ENCODE assay signal across 14 mouse cellular contexts in genomic region chr9:31243306-31243938, GRCm38 (mm10). TPM values are rescaled to one million over a fixed set of nuclear protein-coding genes. Genes with fewer than 3 reads are reported as not detected.
DNase-seq lines count a peak whose midpoint lies in the region; ATAC-seq and TF ChIP-seq lines count a peak whose summit lies in the region.
"Had no signal": no experiment of that assay in that cellular context is flagged by ENCODE, and none has a peak within 500 bp of the region (broad histone marks: within the 10 kb centered on the region; RNA-seq: fewer than 3 reads in every experiment).

No protein-coding gene starts in this region.

- H3K36me3 ChIP-seq in midbrain, embryonic 11.5 days (ENCODE audit: control insufficient read depth, insufficient read depth, low read length), result no peaks in the 10 kb centered on the region
- no peaks in the 10 kb centered on the region for H3K36me3 ChIP-seq in midbrain, embryonic 10.5 days
- H3K36me3 ChIP-seq in intestine, postnatal 0 days (ENCODE audit: control insufficient read depth, insufficient read depth), result no peaks in the 10 kb centered on the region
- H3K36me3 ChIP-seq in hindbrain, embryonic 11.5 days (ENCODE audit: control insufficient read depth, insufficient read depth, low read length), result no peaks in the 10 kb centered on the region
- H3K36me3 ChIP-seq: hindbrain, embryonic 15.5 days had no signal

- H3K9me3 ChIP-seq in midbrain, embryonic 11.5 days (ENCODE audit: control insufficient read depth, low read length), result no peaks in the 10 kb centered on the region
- no peaks in the 10 kb centered on the region for H3K9me3 ChIP-seq in midbrain, embryonic 10.5 days (replicated peaks)
- no peaks in the 10 kb centered on the region for H3K9me3 ChIP-seq in intestine, postnatal 0 days (ENCODE audit: control insufficient read depth)
- H3K9me3 ChIP-seq in hindbrain, embryonic 11.5 days (ENCODE audit: control insufficient read depth, low read length), result no peaks in the 10 kb centered on the region
- H3K9me3 ChIP-seq: hindbrain, embryonic 15.5 days had no signal

- 81% methylated on average over 18 of the region's 18 CpGs for WGBS in midbrain, embryonic 11.5 days
- WGBS in midbrain, embryonic 10.5 days, result 79% methylated on average over 18 of the region's 18 CpGs
- 49% methylated on average over 18 of the region's 18 CpGs for WGBS in intestine, postnatal 0 days
- 83% methylated on average over 18 of the region's 18 CpGs for WGBS in hindbrain, embryonic 11.5 days

- DNase-seq in midbrain, embryonic 11.5 days (ENCODE audit: low spot score, missing footprints), result peak; percentile 54
- no peak for DNase-seq in midbrain, embryonic 10.5 days (ENCODE audit: low spot score)
- DNase-seq in CD4-positive, CD25-positive, alpha-beta regulatory T cell, adult 2 months (ENCODE audit: low read depth, low spot score), result peak; percentile 40
- peak; percentile 43 for DNase-seq in adrenal gland, adult 8-10 months
- no peak for DNase-seq in c-Kit-positive CD71-positive TER-119-positive erythroid progenitor cells, embryonic 14.5 days (ENCODE audit: low spot score)
- no peak for DNase-seq in hindbrain, embryonic 11.5 days (ENCODE audit: low spot score)
- DNase-seq: cerebellum, adult 9-10 months; retina, postnatal 1 day had no signal

- no peaks in the 10 kb centered on the region for H3K27me3 ChIP-seq in midbrain, embryonic 11.5 days (ENCODE audit: control insufficient read depth, insufficient read depth, low read length)
- no peaks in the 10 kb centered on the region for H3K27me3 ChIP-seq in midbrain, embryonic 10.5 days (ENCODE audit: low read depth, poor library complexity, severe bottlenecking)
- H3K27me3 ChIP-seq in intestine, postnatal 0 days (replicated peaks; ENCODE audit: control insufficient read depth, insufficient read depth, low read length), result no peaks in the 10 kb centered on the region
- H3K27me3 ChIP-seq in hindbrain, embryonic 11.5 days (ENCODE audit: control insufficient read depth, insufficient read depth, low read length), result no peaks in the 10 kb centered on the region
- H3K27me3 ChIP-seq: hindbrain, embryonic 15.5 days had no signal

- no peaks in the 10 kb centered on the region for H3K4me1 ChIP-seq in midbrain, embryonic 11.5 days (ENCODE audit: control insufficient read depth, insufficient read depth, low read length)
- peaks cover 4% of the 10 kb centered on the region; the same call in 1 of the 2 replicates for H3K4me1 ChIP-seq in midbrain, embryonic 10.5 days
- H3K4me1 ChIP-seq in intestine, postnatal 0 days (replicated peaks; ENCODE audit: control insufficient read depth, insufficient read depth, low read length), result no peaks in the 10 kb centered on the region
- H3K4me1 ChIP-seq in hindbrain, embryonic 11.5 days (replicated peaks; ENCODE audit: control insufficient read depth, insufficient read depth, low read length), result no peaks in the 10 kb centered on the region
- H3K4me1 ChIP-seq: hindbrain, embryonic 15.5 days had no signal

- no peak overlapping the region for H3K9ac ChIP-seq in midbrain, embryonic 11.5 days (ENCODE audit: low read length)
- H3K9ac ChIP-seq in intestine, postnatal 0 days (ENCODE audit: low read depth, low read length), result no peak overlapping the region
- no peak overlapping the region for H3K9ac ChIP-seq in hindbrain, embryonic 11.5 days (ENCODE audit: low read depth, low read length)
- H3K9ac ChIP-seq: hindbrain, embryonic 15.5 days had no signal

- H3K4me3 ChIP-seq in midbrain, embryonic 11.5 days (ENCODE audit: low read depth, low read length), result no peak overlapping the region
- no peak overlapping the region for H3K4me3 ChIP-seq in midbrain, embryonic 10.5 days
- no peak overlapping the region for H3K4me3 ChIP-seq in intestine, postnatal 0 days (ENCODE audit: low read depth, low read length)
- no peak overlapping the region for H3K4me3 ChIP-seq in hindbrain, embryonic 11.5 days (ENCODE audit: low read depth, low read length)
- H3K4me3 ChIP-seq: hindbrain, embryonic 15.5 days had no signal

- no peak overlapping the region for H3K27ac ChIP-seq in midbrain, embryonic 11.5 days (ENCODE audit: low read depth, low read length)
- no peak overlapping the region for H3K27ac ChIP-seq in midbrain, embryonic 10.5 days (replicated peaks)
- H3K27ac ChIP-seq in intestine, postnatal 0 days (ENCODE audit: low read depth, low read length), result no peak overlapping the region
- H3K27ac ChIP-seq in hindbrain, embryonic 11.5 days (ENCODE audit: low read depth, low read length), result no peak overlapping the region
- H3K27ac ChIP-seq: hindbrain, embryonic 15.5 days; kidney, postnatal 0 days; macrophage had no signal

- no peak for ATAC-seq in midbrain, embryonic 11.5 days (ENCODE audit: low FRiP score)
- peak; percentile 68 for ATAC-seq in megakaryocyte, adult 5-6 weeks (ENCODE audit: poor library complexity, severe bottlenecking)
- no peak for ATAC-seq in intestine, postnatal 0 days
- ATAC-seq in hindbrain, embryonic 11.5 days (ENCODE audit: low FRiP score), result no peak

- no peak overlapping the region for H3K4me2 ChIP-seq in midbrain, embryonic 11.5 days
- H3K4me2 ChIP-seq in intestine, postnatal 0 days (replicated peaks; ENCODE audit: low read depth), result no peak overlapping the region
- H3K4me2 ChIP-seq in hindbrain, embryonic 11.5 days (replicated peaks; ENCODE audit: low read depth, low read length), result no peak overlapping the region
- H3K4me2 ChIP-seq: hindbrain, embryonic 15.5 days; liver, embryonic 11.5 days had no signal

- TF ChIP-seq CTCF in intestine, postnatal 0 days (IDR thresholded peaks at IDR 0.05; ENCODE audit: low read depth), result no peak

RNA-seq across cellular contexts. Expression of gene Aplp2, which starts 31.8 kb away (rescaled TPM):
- 233 and 256 TPM in 2 replicates for polyA plus RNA-seq in midbrain, embryonic 11.5 days (2014; fragmentation: Nextera tagmentation; extraction: Ambion mirVana)
- polyA plus RNA-seq in midbrain, embryonic 10.5 days (2016; fragmentation: Nextera tagmentation; extraction: Ambion mirVana), result 226 and 239 TPM in 2 replicates
- 100 to 1,000 TPM; 633 to 794 (median 714) TPM for total RNA-seq in adrenal gland, adult 8-10 months (2022)
- 68.9 and 88.0 TPM in 2 replicates for total RNA-seq in megakaryocyte, adult 5-6 weeks (2015)
- 101 and 113 TPM in 2 replicates for total RNA-seq in megakaryocyte, adult 5-6 weeks (2017)
- 143 and 144 TPM in 2 replicates for polyA plus RNA-seq in intestine, postnatal 0 days (2015; fragmentation: Nextera tagmentation; extraction: Ambion mirVana)
- 240 and 278 TPM in 2 replicates for polyA plus RNA-seq in hindbrain, embryonic 11.5 days (2014; fragmentation: Nextera tagmentation; extraction: Ambion mirVana)

RNA-seq across cellular contexts. Expression of gene Prdm10, which starts 36.9 kb away (rescaled TPM):
- 6.8 and 7.9 TPM in 2 replicates for polyA plus RNA-seq in midbrain, embryonic 11.5 days (2014; fragmentation: Nextera tagmentation; extraction: Ambion mirVana)
- polyA plus RNA-seq in midbrain, embryonic 10.5 days (2016; fragmentation: Nextera tagmentation; extraction: Ambion mirVana), result 7.3 and 8.7 TPM in 2 replicates
- total RNA-seq in adrenal gland, adult 8-10 months (2022), result 10 to 100 TPM in 3 of 4 experiments, 1 to 10 TPM in 1; 7.9 to 10.8 (median 10.5) TPM
- 10.4 and 13.3 TPM in 2 replicates for total RNA-seq in megakaryocyte, adult 5-6 weeks (2015)
- total RNA-seq in megakaryocyte, adult 5-6 weeks (2017), result 8.3 and 9.4 TPM in 2 replicates
- 1.0 and 1.2 TPM in 2 replicates for polyA plus RNA-seq in intestine, postnatal 0 days (2015; fragmentation: Nextera tagmentation; extraction: Ambion mirVana)
- 6.9 and 7.5 TPM in 2 replicates for polyA plus RNA-seq in hindbrain, embryonic 11.5 days (2014; fragmentation: Nextera tagmentation; extraction: Ambion mirVana)

Comparison
In these comparisons a context has a peak if more than half of its experiments do, and no peak if none do; other contexts are left out.
1. DNase-seq: peak in midbrain, embryonic 11.5 days (single experiment), CD4-positive, CD25-positive, alpha-beta regulatory T cell, adult 2 months (single experiment) and adrenal gland, adult 8-10 months (single experiment); none in midbrain, embryonic 10.5 days (single experiment), c-Kit-positive CD71-positive TER-119-positive erythroid progenitor cells, embryonic 14.5 days (single experiment) and hindbrain, embryonic 11.5 days (single experiment).